Mouse (Mus musculus): ENCODE measurements at regions not wholly inside any gene's neighbourhood (a gene's known extent, or its start where the extent isn't known, plus 50 kb on each side); places are given as distances from the start of the nearest gene placed in this dataset.

- TF ChIP-seq GATA1 (IDR thresholded peaks at IDR 0.05; ENCODE audit: borderline replicate concordance, low read length) = no peak
- TF ChIP-seq FLI1 (IDR thresholded peaks at IDR 0.05; ENCODE audit: low read length) = no peak
These were observed 99.9 kb downstream of the Chst1 start for GRCm38 (mm10) chr2:92699360-92699759.

Measured in megakaryocyte, embryonic 14.5 days (primary cell).